Mouse (Mus musculus) cerebellum, postnatal 14 days (tissue): Measurements from ENCODE around the gene 2700081O15Rik.
"Not testable (repeated sequence)": the region's sequence is repeated elsewhere in the genome, so short reads cannot be mapped to it uniquely, and the experiment has no call there.

Experiments used
- DNase-seq, 2 experiments: peaks; one replicate each; pipeline ENCODE4 v3.0.0; 2021; ENCODE audit warnings: mixed read lengths in 2 of 2

Gene 2700081O15Rik

GRCm38 (mm10) chr19:7416834-7417735 is at the start of gene 2700081O15Rik:
Gene 2700081O15Rik (plus strand): TSS chr19:7417625.
- DNase-seq, result peak; percentile 80

GRCm38 (mm10) chr19:7369469-7369868 is 48.0 kb upstream of the 2700081O15Rik start:
- DNase-seq, result not testable (repeated sequence)

GRCm38 (mm10) chr19:7374491-7374890 is 42.9 kb upstream of the 2700081O15Rik start:
- DNase-seq, result no peak

- no peak for DNase-seq
Observed at GRCm38 (mm10) chr19:7377639-7378038, 39.8 kb upstream of the 2700081O15Rik start.

GRCm38 (mm10) chr19:7381906-7382247 is 35.5 kb upstream of the 2700081O15Rik start:
- no peak for DNase-seq

GRCm38 (mm10) chr19:7382248-7382902 is 35.0 kb upstream of the 2700081O15Rik start:
- peak; percentile 74 to 83 for DNase-seq

GRCm38 (mm10) chr19:7382903-7383865 is 34.2 kb upstream of the 2700081O15Rik start, which contains the start of gene Spindoc:
Gene Spindoc (minus strand): TSS chr19:7382994.
- peak; percentile 99 to 100 for DNase-seq

GRCm38 (mm10) chr19:7386042-7386441 is 31.4 kb upstream of the 2700081O15Rik start:
- no peak for DNase-seq

- DNase-seq, result no peak
Observed at GRCm38 (mm10) chr19:7388488-7388887, 28.9 kb upstream of the 2700081O15Rik start.

- DNase-seq, result peak; percentile 22 to 46
Observed at GRCm38 (mm10) chr19:7396867-7397826, 20.3 kb upstream of the 2700081O15Rik start.

- DNase-seq, result not testable (repeated sequence)
Observed at GRCm38 (mm10) chr19:7398898-7399297, 18.5 kb upstream of the 2700081O15Rik start.

GRCm38 (mm10) chr19:7400635-7401034 is 16.8 kb upstream of the 2700081O15Rik start:
- DNase-seq, result no peak

- peak; percentile 21 to 44 for DNase-seq
Observed at GRCm38 (mm10) chr19:7404623-7405229, 12.7 kb upstream of the 2700081O15Rik start.

- DNase-seq, result no peak
Observed at GRCm38 (mm10) chr19:7412361-7412760, 5.1 kb upstream of the 2700081O15Rik start.

- peak in 1 of 2 experiments; percentile 62 for DNase-seq
Observed at GRCm38 (mm10) chr19:7415916-7416833, 1.2 kb upstream of the 2700081O15Rik start.

GRCm38 (mm10) chr19:7417911-7418849 is 755 bp downstream of the 2700081O15Rik start:
- DNase-seq, result peak; percentile 90 to 95

- peak in 1 of 2 experiments; percentile 17 for DNase-seq
Observed at GRCm38 (mm10) chr19:7419134-7419533, 1.7 kb downstream of the 2700081O15Rik start.

GRCm38 (mm10) chr19:7420108-7420507 is 2.7 kb downstream of the 2700081O15Rik start:
- peak; percentile 18 to 21 for DNase-seq
